Comparison of ENCODE assay signal across 19 mouse cellular contexts in genomic region chr13:101532913-101533312, GRCm38 (mm10).
DNase-seq lines count a peak whose midpoint lies in the region; ATAC-seq and TF ChIP-seq lines count a peak whose summit lies in the region.
"Had no signal": no experiment of that assay in that cellular context is flagged by ENCODE, and none has a peak within 500 bp of the region (broad histone marks: within the 10 kb centered on the region; RNA-seq: fewer than 3 reads in every experiment).

No protein-coding gene starts in this region.

- no peak for TF ChIP-seq CTCF in stomach, postnatal 0 days (IDR thresholded peaks at IDR 0.05; ENCODE audit: low read depth)

- H3K9me3 ChIP-seq in stomach, embryonic 16.5 days (replicated peaks; ENCODE audit: control insufficient read depth, low read length): no peaks in the 10 kb centered on the region
- H3K9me3 ChIP-seq in stomach, postnatal 0 days (ENCODE audit: control insufficient read depth, low read length): no peaks in the 10 kb centered on the region
- H3K9me3 ChIP-seq in forebrain, embryonic 15.5 days: no peaks in the 10 kb centered on the region
- H3K9me3 ChIP-seq: heart, embryonic 13.5 days; hindbrain, embryonic 15.5 days; midbrain, embryonic 13.5 days had no signal

- no peaks in the 10 kb centered on the region for H3K27me3 ChIP-seq in stomach, embryonic 16.5 days (ENCODE audit: control insufficient read depth, insufficient read depth, low read length)
- no peaks in the 10 kb centered on the region for H3K27me3 ChIP-seq in stomach, postnatal 0 days (ENCODE audit: control insufficient read depth, insufficient read depth, low read length)
- no peaks in the 10 kb centered on the region for H3K27me3 ChIP-seq in forebrain, embryonic 15.5 days
- H3K27me3 ChIP-seq: heart, embryonic 13.5 days; hindbrain, embryonic 15.5 days; midbrain, embryonic 13.5 days had no signal

- TF ChIP-seq EP300 in stomach, postnatal 0 days (optimal IDR thresholded peaks at IDR 0.05): no peak

- no peaks in the 10 kb centered on the region for H3K36me3 ChIP-seq in stomach, embryonic 16.5 days (ENCODE audit: control insufficient read depth, insufficient read depth, low read length)
- H3K36me3 ChIP-seq in stomach, postnatal 0 days (ENCODE audit: control insufficient read depth, insufficient read depth, low read length): no peaks in the 10 kb centered on the region
- H3K36me3 ChIP-seq in forebrain, embryonic 15.5 days: no peaks in the 10 kb centered on the region
- H3K36me3 ChIP-seq: heart, embryonic 13.5 days; hindbrain, embryonic 15.5 days; midbrain, embryonic 13.5 days had no signal

- no peak for DNase-seq in stomach, postnatal 0 days (ENCODE audit: low spot score)
- peak; percentile 42 to 63 for DNase-seq in natural killer cell, adult 2 months (ENCODE audit: low spot score in 2 of 2)
- peak; percentile 46 for DNase-seq in thymus, postnatal 4 days
- no peak for DNase-seq in right cerebral cortex, adult 2 months (ENCODE audit: low spot score in 2 of 2)
- DNase-seq in left cerebral cortex, postnatal 10 days (ENCODE audit: extremely low spot score in 1 of 2, low spot score in 2 of 2): no peak
- DNase-seq: cerebellum, adult 18-20 months; cerebellum, postnatal 36 days; heart, postnatal 36 days; kidney, adult 11 months; kidney, postnatal 4 days; layer of hippocampus, adult 9-11 months had no signal

- WGBS in stomach, embryonic 16.5 days: 46% methylated on average over 4 of the region's 4 CpGs
- WGBS in stomach, postnatal 0 days: 43% methylated on average over 4 of the region's 4 CpGs
- 78% methylated on average over 4 of the region's 4 CpGs for WGBS in forebrain, embryonic 15.5 days

- intact Hi-C loops in left cerebral cortex, postnatal 10 days (cut with DNase I): no loop called here

- no peak overlapping the region for H3K9ac ChIP-seq in stomach, embryonic 16.5 days (ENCODE audit: low read length)
- no peak overlapping the region for H3K9ac ChIP-seq in stomach, postnatal 0 days (ENCODE audit: low read length)
- H3K9ac ChIP-seq in forebrain, embryonic 15.5 days (replicated peaks): no peak overlapping the region
- H3K9ac ChIP-seq: heart, embryonic 13.5 days; hindbrain, embryonic 15.5 days; liver, embryonic 14.5 days; midbrain, embryonic 13.5 days had no signal

- H3K4me3 ChIP-seq in stomach, embryonic 16.5 days (replicated peaks; ENCODE audit: low read length): no peak overlapping the region
- H3K4me3 ChIP-seq in stomach, postnatal 0 days (ENCODE audit: low read depth, low read length): no peak overlapping the region
- H3K4me3 ChIP-seq in forebrain, embryonic 15.5 days: no peak overlapping the region
- H3K4me3 ChIP-seq: heart, embryonic 13.5 days; hindbrain, embryonic 15.5 days; midbrain, embryonic 13.5 days had no signal

- 0 out of 2 replicates have a peak overlapping the region, but pooled peaks have one; percentile 49 for H3K27ac ChIP-seq in stomach, embryonic 16.5 days (ENCODE audit: low read length)
- no peak overlapping the region for H3K27ac ChIP-seq in stomach, postnatal 0 days (replicated peaks)
- H3K27ac ChIP-seq in forebrain, embryonic 15.5 days (replicated peaks): no peak overlapping the region
- H3K27ac ChIP-seq: heart, embryonic 13.5 days; hindbrain, embryonic 15.5 days; liver, embryonic 14.5 days; midbrain, embryonic 13.5 days had no signal

- peak; percentile 37; the same call in 1 of the 2 replicates for ATAC-seq in stomach, embryonic 16.5 days (ENCODE audit: insufficient read depth, low FRiP score)
- ATAC-seq in stomach, postnatal 0 days (ENCODE audit: low FRiP score, low TSS enrichment): no peak
- ATAC-seq in activated CD4-positive, CD25-positive, alpha-beta regulatory T cell, adult 4 months: peak; percentile 24
- no peak for ATAC-seq in forebrain, embryonic 15.5 days (replicated peaks)
- ATAC-seq: forebrain, embryonic 14.5 days; midbrain, embryonic 13.5 days had no signal

- no peak overlapping the region for H3K4me2 ChIP-seq in stomach, embryonic 16.5 days (ENCODE audit: low read depth, low read length)
- no peak overlapping the region for H3K4me2 ChIP-seq in stomach, postnatal 0 days (replicated peaks; ENCODE audit: low read depth)
- H3K4me2 ChIP-seq in forebrain, embryonic 15.5 days (replicated peaks): no peak overlapping the region
- H3K4me2 ChIP-seq: heart, embryonic 13.5 days; hindbrain, embryonic 15.5 days; midbrain, embryonic 13.5 days had no signal

- H3K4me1 ChIP-seq in stomach, embryonic 16.5 days (ENCODE audit: control insufficient read depth, insufficient read depth, low read length): no peaks in the 10 kb centered on the region
- 0 out of 2 replicates have a peak, but pooled peaks cover 2% of the 10 kb centered on the region for H3K4me1 ChIP-seq in stomach, postnatal 0 days (replicated peaks; ENCODE audit: control insufficient read depth, insufficient read depth)
- no peaks in the 10 kb centered on the region for H3K4me1 ChIP-seq in forebrain, embryonic 15.5 days

Comparison
In these comparisons a context has a peak if more than half of its experiments do, and no peak if none do; other contexts are left out.
1. ATAC-seq: peak in stomach, embryonic 16.5 days (single experiment) and activated CD4-positive, CD25-positive, alpha-beta regulatory T cell, adult 4 months (single experiment); none in stomach, postnatal 0 days (single experiment) and forebrain, embryonic 15.5 days (single experiment).
2. DNase-seq: peak in natural killer cell, adult 2 months (2 of 2) and thymus, postnatal 4 days (single experiment); none in stomach, postnatal 0 days (single experiment), right cerebral cortex, adult 2 months (0 of 2) and left cerebral cortex, postnatal 10 days (0 of 2).